Mouse (Mus musculus) kidney, postnatal 0 days (tissue): ENCODE measurements around the gene Phkg1. TPM values are rescaled to one million over a fixed set of nuclear protein-coding genes. Genes with fewer than 3 reads are reported as not detected.

Experiments
- ATAC-seq: fragments of 200-750 bp; cut with Nextera tagmentation; replicated peaks from 2 replicates; pipeline ENCODE4 v1.8.0; 2017; ENCODE audit warnings: low read depth, moderate number of reproducible peaks, moderate TSS enrichment, moderate library complexity; ENCODE audit not compliant: low FRiP score
- DNase-seq: peaks from one replicate; pipeline ENCODE4 v3.0.0-alpha.2; 2016; ENCODE audit warnings: low spot score
- H3K27ac ChIP-seq: fragments of 300-500 bp; sonication (generic); 2 replicates; pipeline ENCODE4 v1.5.1; 2014; ENCODE audit warnings: mild to moderate bottlenecking
- H3K27me3 ChIP-seq: fragments of 300-500 bp; sonication (generic); 2 replicates; pipeline ENCODE4 v1.6.1; 2014; ENCODE audit warnings: low read length, mixed read lengths; ENCODE audit not compliant: insufficient read depth
- H3K36me3 ChIP-seq: fragments of 300-500 bp; sonication (generic); 2 replicates; pipeline ENCODE4 v1.6.1; 2014; ENCODE audit warnings: low read length, mixed read lengths; ENCODE audit not compliant: insufficient read depth
- H3K4me1 ChIP-seq: fragments of 300-500 bp; sonication (generic); replicated peaks from 2 replicates; pipeline ENCODE4 v1.6.1; 2014; ENCODE audit warnings: antibody characterized with exemption, low read length, mixed read lengths; ENCODE audit not compliant: insufficient read depth
- H3K4me2 ChIP-seq: fragments of 300-500 bp; sonication (generic); 2 replicates; pipeline ENCODE4 v1.6.1; 2014; ENCODE audit warnings: mild to moderate bottlenecking, low read length, moderate library complexity, mixed read lengths
- H3K4me3 ChIP-seq: fragments of 300-500 bp; sonication (generic); replicated peaks from 2 replicates; pipeline ENCODE4 v1.5.1; 2014; ENCODE audit warnings: low read depth, low read length
- H3K9ac ChIP-seq: fragments of 300-500 bp; sonication (generic); 2 replicates; pipeline ENCODE4 v1.6.1; 2014; ENCODE audit warnings: low read depth, low read length
- H3K9me3 ChIP-seq: fragments of 300-500 bp; sonication (generic); replicated peaks from 2 replicates; pipeline ENCODE4 v1.6.1; 2016; ENCODE audit warnings: low read length, inconsistent platforms, mixed read lengths
- CTCF ChIP-seq: IDR thresholded peaks from 2 replicates; pipeline ENCODE4 v1.5.1; 2016; ENCODE audit warnings: antibody characterized with exemption, low read depth, mild to moderate bottlenecking, moderate library complexity
- WGBS: fragments of 180-500 bp; shearing (Covaris S2); extraction: QIAGEN DNeasy Blood & Tissue Kit; methylation state at CpG from one replicate; pipeline ENCODE4 v1.1.7; 2014; 5-methylcytosine and 5-hydroxymethylcytosine counted together
- polyA plus RNA-seq: library from polyadenylated mRNA; unstranded; fragments of >200 nt; fragmentation: Nextera tagmentation; extraction: Ambion mirVana; gene quantifications from 2 replicates; pipeline ENCODE4 v1.2.1, GENCODE M21; 2015

The Phkg1 gene
- polyA plus RNA-seq, 1 experiment from 2014 or later: 0.05 TPM

- ATAC-seq (no peak), DNase-seq (no peak)
- Histone ChIP-seq H3K4me2 (no peak overlapping the region), H3K9me3 (no peaks in the 10 kb centered on the region), H3K27ac (no peak overlapping the region), H3K4me1 (no peaks in the 10 kb centered on the region), H3K9ac (no peak overlapping the region), H3K36me3 (peaks cover 20% of the 10 kb centered on the region), H3K4me3 (no peak overlapping the region), H3K27me3 (no peaks in the 10 kb centered on the region)
- 91% methylated on average over 5 of the region's 5 CpGs for WGBS
- no peak; the same call in 1 of the 2 replicates for TF ChIP-seq CTCF
Measured at GRCm38 (mm10) chr5:129856414-129856813, 41.9 kb downstream of the Phkg1 start.

GRCm38 (mm10) chr5:129855163-129855562, 43.2 kb downstream of the Phkg1 start:
- WGBS: 35% methylated on average over 5 of the region's 5 CpGs
- Histone ChIP-seq H3K36me3 (peaks cover 14% of the 10 kb centered on the region), H3K27ac (no peak overlapping the region), H3K4me3 (no peak overlapping the region), H3K4me1 (no peaks in the 10 kb centered on the region), H3K9me3 (no peaks in the 10 kb centered on the region), H3K9ac (no peak overlapping the region), H3K27me3 (no peaks in the 10 kb centered on the region), H3K4me2 (no peak overlapping the region)
- peak; percentile 64 for TF ChIP-seq CTCF
- peak; percentile 73 for DNase-seq
- ATAC-seq: peak; percentile 52; the same call in 1 of the 2 replicates

GRCm38 (mm10) chr5:129847558-129847820, 50.9 kb downstream of the Phkg1 start:
- no peaks in the 10 kb centered on the region for H3K9me3 ChIP-seq
- TF ChIP-seq CTCF: no peak
- H3K9ac ChIP-seq: peak overlapping the region; percentile 71
- peak overlapping the region; percentile 67 for H3K4me3 ChIP-seq
- H3K27ac ChIP-seq: no peak overlapping the region
- no peaks in the 10 kb centered on the region for H3K27me3 ChIP-seq
- 43% methylated on average over 8 of the region's 8 CpGs for WGBS
- peaks cover 18% of the 10 kb centered on the region for H3K36me3 ChIP-seq
- peak overlapping the region; percentile 71 for H3K4me2 ChIP-seq
- H3K4me1 ChIP-seq: 0 out of 2 replicates have a peak, but pooled peaks cover 4% of the 10 kb centered on the region
- no peak for ATAC-seq
- DNase-seq: no peak

GRCm38 (mm10) chr5:129846752-129847557, 51.4 kb downstream of the Phkg1 start, which contains the start of gene Sumf2:
Gene Sumf2, plus strand, starts transcription at chr5:129846986.
- 7% methylated on average over 22 of the region's 22 CpGs for WGBS
- H3K27ac ChIP-seq: peak within 1 kb of the TSS; percentile 66
- no peak for TF ChIP-seq CTCF
- peak within 1 kb of the TSS; percentile 71 for H3K4me2 ChIP-seq
- ATAC-seq (peak; percentile 96), DNase-seq (peak; percentile 97)
- H3K9ac ChIP-seq: peak within 1 kb of the TSS; percentile 71
- no peaks in the 10 kb centered on the region for H3K27me3 ChIP-seq
- 0 out of 2 replicates have a peak, but pooled peaks cover 4% of the 10 kb centered on the region for H3K4me1 ChIP-seq
- peak within 1 kb of the TSS; percentile 67 for H3K4me3 ChIP-seq
- no peaks in the 10 kb centered on the region for H3K9me3 ChIP-seq
- H3K36me3 ChIP-seq: peaks cover 18% of the 10 kb centered on the region

- Histone ChIP-seq H3K27me3 (no peaks in the 10 kb centered on the region), H3K4me3 (no peak overlapping the region), H3K9me3 (no peaks in the 10 kb centered on the region), H3K4me2 (no peak overlapping the region), H3K36me3 (peaks cover 18% of the 10 kb centered on the region), H3K27ac (no peak overlapping the region), H3K4me1 (0 out of 2 replicates have a peak, but pooled peaks cover 4% of the 10 kb centered on the region), H3K9ac (no peak overlapping the region)
- no peak for TF ChIP-seq CTCF
- DNase-seq: no peak
- ATAC-seq: no peak
- 90% methylated on average over 5 of the region's 5 CpGs for whole genome bisulfite sequencing
Measured at GRCm38 (mm10) chr5:129844848-129845247, 53.5 kb downstream of the Phkg1 start.

Other genes starting within 250 kb of the Phkg1 start
- gene Zfp11, start 228.4 kb downstream of the Phkg1 start, polyA plus RNA-seq: 2.9 and 3.7 TPM in 2 replicates
- gene Sept14, start 190.0 kb downstream of the Phkg1 start, polyA plus RNA-seq: 0.17 TPM in 1 of 2 replicates, not detected in the other
- gene Mrps17, start 183.1 kb downstream of the Phkg1 start, polyA plus RNA-seq: 209 and 211 TPM in 2 replicates
- gene Nipsnap2, start 173.5 kb downstream of the Phkg1 start, polyA plus RNA-seq: 225 and 228 TPM in 2 replicates
- gene Psph, start 111.1 kb downstream of the Phkg1 start, polyA plus RNA-seq: 65.8 and 66.1 TPM in 2 replicates
- gene Sumf2, start 51.6 kb downstream of the Phkg1 start, polyA plus RNA-seq: 52.1 and 55.5 TPM in 2 replicates
- 1,323 and 1,401 TPM in 2 replicates for gene Chchd2, start 11.1 kb downstream of the Phkg1 start, polyA plus RNA-seq
- gene Zbed5, start 2.8 kb downstream of the Phkg1 start, polyA plus RNA-seq: 6.1 and 6.6 TPM in 2 replicates
- 6.5 and 6.8 TPM in 2 replicates for gene Nupr1l, start 10.0 kb upstream of the Phkg1 start, polyA plus RNA-seq
- gene Vkorc1l1, start 43.4 kb upstream of the Phkg1 start, polyA plus RNA-seq: 19.4 and 20.7 TPM in 2 replicates
- 51.2 and 52.7 TPM in 2 replicates for gene Gusb, start 104.5 kb upstream of the Phkg1 start, polyA plus RNA-seq
- gene Asl, start 130.7 kb upstream of the Phkg1 start, polyA plus RNA-seq: 86.4 and 94.1 TPM in 2 replicates
- gene Crcp, start 130.7 kb upstream of the Phkg1 start, polyA plus RNA-seq: 36.8 and 42.8 TPM in 2 replicates
- gene Tpst1, start 174.8 kb upstream of the Phkg1 start, polyA plus RNA-seq: 63.9 and 66.5 TPM in 2 replicates
- 4.0 and 4.2 TPM in 2 replicates for gene Kctd7, start 246.3 kb upstream of the Phkg1 start, polyA plus RNA-seq